Mouse (Mus musculus) G1E (cell line): Measurements from ENCODE around the gene Olfr705. TPM values are rescaled to one million over a fixed set of nuclear protein-coding genes. Genes with fewer than 3 reads are reported as not detected.

Experiments used
- ATAC-seq: 2 replicates; pipeline ENCODE4 v1.8.0; 2016; ENCODE audit warnings: mild to moderate bottlenecking; ENCODE audit not compliant: insufficient number of reproducible peaks, poor library complexity, low FRiP score, severe bottlenecking; ENCODE audit errors: extremely low read depth
- DNase-seq: peaks from one replicate; pipeline ENCODE4 v3.0.0; 2012; ENCODE audit warnings: low spot score
- H3K27me3 ChIP-seq: 2 replicates; pipeline ENCODE4 v1.6.1; 2012; ENCODE audit warnings: mild to moderate bottlenecking, low read length, inconsistent platforms; ENCODE audit not compliant: insufficient read depth
- H3K36me3 ChIP-seq: replicated peaks from 2 replicates; pipeline ENCODE3; 2012; ENCODE audit warnings: mild to moderate bottlenecking, inconsistent platforms
- H3K4me1 ChIP-seq: 2 replicates; pipeline ENCODE4 v1.6.1; 2012; ENCODE audit warnings: low read depth, low read length, inconsistent platforms, mixed read lengths; ENCODE audit not compliant: insufficient read depth
- H3K4me3 ChIP-seq: 2 replicates; pipeline ENCODE4 v1.5.1; 2012; ENCODE audit warnings: low read depth, mild to moderate bottlenecking, inconsistent platforms, low read length, moderate library complexity, mixed read lengths
- H3K9me3 ChIP-seq: replicated peaks from 2 replicates; pipeline ENCODE4 v1.6.1; 2012; ENCODE audit warnings: inconsistent platforms
- CTCF ChIP-seq: IDR thresholded peaks from 2 replicates; pipeline ENCODE4 v1.5.1; 2012; ENCODE audit warnings: low read depth, low read length, inconsistent platforms, mixed read lengths
- GATA1 ChIP-seq: IDR thresholded peaks from 2 replicates; pipeline ENCODE4 v1.6.1; 2012; ENCODE audit warnings: borderline replicate concordance, low read length, inconsistent platforms, mixed read lengths
- GATA2 ChIP-seq: IDR thresholded peaks from 2 replicates; pipeline ENCODE4 v1.6.1; 2012; ENCODE audit warnings: low read depth, low read length, inconsistent platforms, borderline replicate concordance
- POLR2AphosphoS5 ChIP-seq: IDR thresholded peaks from 2 replicates; pipeline ENCODE4 v1.6.1; 2012; ENCODE audit warnings: low read depth, low read length, inconsistent platforms; ENCODE audit not compliant: insufficient replicate concordance
- TAL1 ChIP-seq: conservative IDR thresholded peaks from 2 replicates; pipeline ENCODE4 v1.6.1; 2012; ENCODE audit warnings: low read depth, low read length, inconsistent platforms, mixed read lengths
- polyA plus RNA-seq: library from polyadenylated mRNA; stranded (reverse); fragments of >175 nt; gene quantifications from 2 replicates; pipeline ENCODE4 v1.2.3, GENCODE M21; 2012
- total RNA-seq, 2 experiments: library from RNA; stranded (forward) in 1 of 2; stranded (reverse) in 1 of 2; fragments of 200-1000 nt in 1 of 2; fragments of >200 nt in 1 of 2; fragmentation: Nextera tagmentation in 1 of 2; gene quantifications; 2 replicates each; pipeline ENCODE4 v1.2.3; 2014 to 2017

The Olfr705 gene
- total and polyA plus RNA-seq, 3 experiments: 0.05 TPM; not detected in 2

GRCm38 (mm10) chr7:106833793-106834192, 42.9 kb downstream of the Olfr705 start, which contains the start of gene Olfr702:
Gene Olfr702, minus strand, starts transcription at chr7:106833893.
- no peak for TF ChIP-seq GATA2
- TF ChIP-seq TAL1: no peak
- no peak for TF ChIP-seq GATA1
- TF ChIP-seq POLR2AphosphoS5: no peak
- no peak for TF ChIP-seq CTCF
- H3K27me3 ChIP-seq: no peaks in the 10 kb centered on the region
- no peak within 1 kb of the TSS for H3K4me3 ChIP-seq
- H3K36me3 ChIP-seq: no peaks in the 10 kb centered on the region
- no peaks in the 10 kb centered on the region for H3K4me1 ChIP-seq
- H3K9me3 ChIP-seq: no peaks in the 10 kb centered on the region
- DNase-seq (no peak), ATAC-seq (no peak)

Other genes starting within 250 kb of the Olfr705 start
Only the 20 nearest of the 23 such genes appear.
- gene Olfr694, start 185.1 kb downstream of the Olfr705 start, total RNA-seq (2014; fragmentation: Nextera tagmentation): not detected in 2 replicates
- gene Olfr694, start 185.1 kb downstream of the Olfr705 start, total RNA-seq (2017): 0.12 and 0.16 TPM in 2 replicates
- not detected in 2 replicates for gene Olfr694, start 185.1 kb downstream of the Olfr705 start, polyA plus RNA-seq
- gene Olfr695, start 160.5 kb downstream of the Olfr705 start, total RNA-seq (2014; fragmentation: Nextera tagmentation): not detected in 2 replicates
- 0.06 and 0.11 TPM in 2 replicates for gene Olfr695, start 160.5 kb downstream of the Olfr705 start, total RNA-seq (2017)
- gene Olfr695, start 160.5 kb downstream of the Olfr705 start, polyA plus RNA-seq: not detected in 2 replicates
- not detected in 2 replicates for gene Olfr697, start 134.4 kb downstream of the Olfr705 start, total RNA-seq (2014; fragmentation: Nextera tagmentation)
- 0.22 TPM in 1 of 2 replicates, not detected in the other for gene Olfr697, start 134.4 kb downstream of the Olfr705 start, total RNA-seq (2017)
- not detected in 2 replicates for gene Olfr697, start 134.4 kb downstream of the Olfr705 start, polyA plus RNA-seq
- not detected in 2 replicates for gene Olfr698, start 121.5 kb downstream of the Olfr705 start, total RNA-seq (2014; fragmentation: Nextera tagmentation)
- 0.06 and 0.11 TPM in 2 replicates for gene Olfr698, start 121.5 kb downstream of the Olfr705 start, total RNA-seq (2017)
- not detected in 2 replicates for gene Olfr698, start 121.5 kb downstream of the Olfr705 start, polyA plus RNA-seq
- gene Olfr699, start 83.7 kb downstream of the Olfr705 start, total RNA-seq (2014; fragmentation: Nextera tagmentation): not detected in 2 replicates
- gene Olfr699, start 83.7 kb downstream of the Olfr705 start, total RNA-seq (2017): 0.06 and 0.11 TPM in 2 replicates
- not detected in 2 replicates for gene Olfr699, start 83.7 kb downstream of the Olfr705 start, polyA plus RNA-seq
- not detected in 2 replicates for gene Olfr700, start 68.1 kb downstream of the Olfr705 start, total RNA-seq (2014; fragmentation: Nextera tagmentation)
- not detected in 2 replicates for gene Olfr700, start 68.1 kb downstream of the Olfr705 start, total RNA-seq (2017)
- gene Olfr700, start 68.1 kb downstream of the Olfr705 start, polyA plus RNA-seq: not detected in 2 replicates
- not detected in 2 replicates for gene Olfr701, start 62.8 kb downstream of the Olfr705 start, total RNA-seq (2014; fragmentation: Nextera tagmentation)
- 0.06 and 0.16 TPM in 2 replicates for gene Olfr701, start 62.8 kb downstream of the Olfr705 start, total RNA-seq (2017)
- gene Olfr701, start 62.8 kb downstream of the Olfr705 start, polyA plus RNA-seq: not detected in 2 replicates
- not detected in 2 replicates for gene Olfr702, start 43.0 kb downstream of the Olfr705 start, total RNA-seq (2014; fragmentation: Nextera tagmentation)
- gene Olfr702, start 43.0 kb downstream of the Olfr705 start, total RNA-seq (2017): 0.11 TPM in 1 of 2 replicates, not detected in the other
- gene Olfr702, start 43.0 kb downstream of the Olfr705 start, polyA plus RNA-seq: not detected in 2 replicates
- gene Olfr703, start 33.5 kb downstream of the Olfr705 start, total RNA-seq (2014; fragmentation: Nextera tagmentation): not detected in 2 replicates
- gene Olfr703, start 33.5 kb downstream of the Olfr705 start, total RNA-seq (2017): not detected in 2 replicates
- gene Olfr703, start 33.5 kb downstream of the Olfr705 start, polyA plus RNA-seq: not detected in 2 replicates
- gene Olfr704, start 13.7 kb downstream of the Olfr705 start, total RNA-seq (2014; fragmentation: Nextera tagmentation): not detected in 2 replicates
- 0.22 TPM in 1 of 2 replicates, not detected in the other for gene Olfr704, start 13.7 kb downstream of the Olfr705 start, total RNA-seq (2017)
- gene Olfr704, start 13.7 kb downstream of the Olfr705 start, polyA plus RNA-seq: not detected in 2 replicates
- not detected in 2 replicates for gene Olfr706, start 11.3 kb upstream of the Olfr705 start, total RNA-seq (2014; fragmentation: Nextera tagmentation)
- 0.06 TPM in 1 of 2 replicates, not detected in the other for gene Olfr706, start 11.3 kb upstream of the Olfr705 start, total RNA-seq (2017)
- not detected in 2 replicates for gene Olfr706, start 11.3 kb upstream of the Olfr705 start, polyA plus RNA-seq
- not detected in 2 replicates for gene Olfr707, start 24.4 kb upstream of the Olfr705 start, total RNA-seq (2014; fragmentation: Nextera tagmentation)
- gene Olfr707, start 24.4 kb upstream of the Olfr705 start, total RNA-seq (2017): not detected in 2 replicates
- gene Olfr707, start 24.4 kb upstream of the Olfr705 start, polyA plus RNA-seq: not detected in 2 replicates
- gene Olfr1532-ps1, start 31.1 kb upstream of the Olfr705 start, total RNA-seq (2014; fragmentation: Nextera tagmentation): not detected in 2 replicates
- gene Olfr1532-ps1, start 31.1 kb upstream of the Olfr705 start, total RNA-seq (2017): not detected in 2 replicates
- not detected in 2 replicates for gene Olfr1532-ps1, start 31.1 kb upstream of the Olfr705 start, polyA plus RNA-seq
- gene Olfr709-ps1, start 55.3 kb upstream of the Olfr705 start, total RNA-seq (2014; fragmentation: Nextera tagmentation): not detected in 2 replicates
- gene Olfr709-ps1, start 55.3 kb upstream of the Olfr705 start, total RNA-seq (2017): 0.05 and 0.06 TPM in 2 replicates
- gene Olfr709-ps1, start 55.3 kb upstream of the Olfr705 start, polyA plus RNA-seq: not detected in 2 replicates
- not detected in 2 replicates for gene Olfr710, start 71.4 kb upstream of the Olfr705 start, total RNA-seq (2014; fragmentation: Nextera tagmentation)
- not detected in 2 replicates for gene Olfr710, start 71.4 kb upstream of the Olfr705 start, total RNA-seq (2017)
- not detected in 2 replicates for gene Olfr710, start 71.4 kb upstream of the Olfr705 start, polyA plus RNA-seq
- gene Olfr6, start 87.0 kb upstream of the Olfr705 start, total RNA-seq (2014; fragmentation: Nextera tagmentation): not detected in 2 replicates
- 0.12 and 0.22 TPM in 2 replicates for gene Olfr6, start 87.0 kb upstream of the Olfr705 start, total RNA-seq (2017)
- not detected in 2 replicates for gene Olfr6, start 87.0 kb upstream of the Olfr705 start, polyA plus RNA-seq
- gene Olfr711, start 98.6 kb upstream of the Olfr705 start, total RNA-seq (2014; fragmentation: Nextera tagmentation): not detected in 2 replicates
- gene Olfr711, start 98.6 kb upstream of the Olfr705 start, total RNA-seq (2017): under 0.01 and 0.11 TPM in 2 replicates
- gene Olfr711, start 98.6 kb upstream of the Olfr705 start, polyA plus RNA-seq: not detected in 2 replicates
- not detected in 2 replicates for gene Olfr2, start 129.2 kb upstream of the Olfr705 start, total RNA-seq (2014; fragmentation: Nextera tagmentation)
- 0.06 TPM in 1 of 2 replicates, not detected in the other for gene Olfr2, start 129.2 kb upstream of the Olfr705 start, total RNA-seq (2017)
- gene Olfr2, start 129.2 kb upstream of the Olfr705 start, polyA plus RNA-seq: not detected in 2 replicates
- not detected in 2 replicates for gene Olfr713, start 154.3 kb upstream of the Olfr705 start, total RNA-seq (2014; fragmentation: Nextera tagmentation)
- 0.05 and 0.12 TPM in 2 replicates for gene Olfr713, start 154.3 kb upstream of the Olfr705 start, total RNA-seq (2017)
- gene Olfr713, start 154.3 kb upstream of the Olfr705 start, polyA plus RNA-seq: not detected in 2 replicates
- gene Olfr714, start 194.1 kb upstream of the Olfr705 start, total RNA-seq (2014; fragmentation: Nextera tagmentation): not detected in 2 replicates
- gene Olfr714, start 194.1 kb upstream of the Olfr705 start, total RNA-seq (2017): 0.11 and 0.46 TPM in 2 replicates
- gene Olfr714, start 194.1 kb upstream of the Olfr705 start, polyA plus RNA-seq: not detected in 2 replicates